In genomic region chr10:69574190-69574663, GRCm38 (mm10) we compare ENCODE assay signal across 8 mouse cellular contexts.
DNase-seq lines count a peak whose midpoint lies in the region; ATAC-seq lines count a peak whose summit lies in the region.
"Had no signal": no experiment of that assay in that cellular context is flagged by ENCODE, and none has a peak within 500 bp of the region (broad histone marks: within the 10 kb centered on the region; RNA-seq: fewer than 3 reads in every experiment).

No protein-coding gene starts in this region.

- H3K4me1 ChIP-seq in liver, embryonic 11.5 days (replicated peaks; ENCODE audit: control insufficient read depth, insufficient read depth, low read length): 0 out of 2 replicates have a peak, but pooled peaks cover 2% of the 10 kb centered on the region
- H3K4me1 ChIP-seq in liver, embryonic 12.5 days: peaks cover 3% of the 10 kb centered on the region; the same call in 1 of the 2 replicates
- H3K4me1 ChIP-seq in hindbrain, embryonic 13.5 days (replicated peaks): peaks cover 88% of the 10 kb centered on the region
- peaks cover 95% of the 10 kb centered on the region for H3K4me1 ChIP-seq in neural tube, embryonic 13.5 days (replicated peaks)

- no peak overlapping the region for H3K4me3 ChIP-seq in liver, embryonic 11.5 days (ENCODE audit: low read depth, low read length)
- no peak overlapping the region for H3K4me3 ChIP-seq in liver, embryonic 12.5 days
- H3K4me3 ChIP-seq in hindbrain, embryonic 13.5 days: no peak overlapping the region
- H3K4me3 ChIP-seq in neural tube, embryonic 13.5 days: no peak overlapping the region
- H3K4me3 ChIP-seq: megakaryocyte, embryonic 14.5 days had no signal

- H3K27me3 ChIP-seq in liver, embryonic 11.5 days (replicated peaks; ENCODE audit: control insufficient read depth, insufficient read depth, low read length): peaks cover 12% of the 10 kb centered on the region
- peaks cover 54% of the 10 kb centered on the region for H3K27me3 ChIP-seq in liver, embryonic 12.5 days (replicated peaks)
- H3K27me3 ChIP-seq in hindbrain, embryonic 13.5 days: no peaks in the 10 kb centered on the region
- no peaks in the 10 kb centered on the region for H3K27me3 ChIP-seq in neural tube, embryonic 13.5 days

- no peak for ATAC-seq in liver, embryonic 11.5 days (replicated peaks; ENCODE audit: low FRiP score)
- no peak for ATAC-seq in liver, embryonic 12.5 days
- ATAC-seq in hindbrain, embryonic 13.5 days (ENCODE audit: low FRiP score): peak; percentile 41; the same call in 1 of the 2 replicates
- 0 out of 2 replicates have a peak, but pooled peaks have one; percentile 26 for ATAC-seq in neural tube, embryonic 13.5 days (ENCODE audit: low read depth)

- no peak for DNase-seq in liver, embryonic 11.5 days (ENCODE audit: low spot score)
- peak; percentile 50 for DNase-seq in embryo, embryonic 11 days
- DNase-seq in left cerebral cortex, postnatal 10 days (ENCODE audit: extremely low spot score in 1 of 2, low spot score in 2 of 2): no peak
- no peak for DNase-seq in gastrocnemius, postnatal 36 days

- no peak overlapping the region for H3K27ac ChIP-seq in liver, embryonic 11.5 days (ENCODE audit: low read depth, low read length)
- no peak overlapping the region for H3K27ac ChIP-seq in liver, embryonic 12.5 days
- H3K27ac ChIP-seq in hindbrain, embryonic 13.5 days: peak overlapping the region; percentile 67
- H3K27ac ChIP-seq in neural tube, embryonic 13.5 days (replicated peaks): peak overlapping the region; percentile 74

- H3K9ac ChIP-seq in liver, embryonic 11.5 days (ENCODE audit: low read depth, low read length): no peak overlapping the region
- no peak overlapping the region for H3K9ac ChIP-seq in liver, embryonic 12.5 days
- peak overlapping the region; percentile 9; the same call in 1 of the 2 replicates for H3K9ac ChIP-seq in hindbrain, embryonic 13.5 days
- peak overlapping the region; percentile 41; the same call in 1 of the 2 replicates for H3K9ac ChIP-seq in neural tube, embryonic 13.5 days

- 3% methylated on average over 11 of the region's 11 CpGs for WGBS in liver, embryonic 11.5 days
- 6% methylated on average over 11 of the region's 11 CpGs for WGBS in liver, embryonic 12.5 days (ENCODE audit: insufficient replicate concordance)
- 2% methylated on average over 11 of the region's 11 CpGs for WGBS in hindbrain, embryonic 13.5 days
- WGBS in neural tube, embryonic 13.5 days: 1% methylated on average over 11 of the region's 11 CpGs

- H3K36me3 ChIP-seq in liver, embryonic 11.5 days (ENCODE audit: control insufficient read depth, insufficient read depth, low read length): no peaks in the 10 kb centered on the region
- no peaks in the 10 kb centered on the region for H3K36me3 ChIP-seq in liver, embryonic 12.5 days
- no peaks in the 10 kb centered on the region for H3K36me3 ChIP-seq in hindbrain, embryonic 13.5 days
- no peaks in the 10 kb centered on the region for H3K36me3 ChIP-seq in neural tube, embryonic 13.5 days

- H3K4me2 ChIP-seq in liver, embryonic 11.5 days: peak overlapping the region; percentile 7; the same call in 1 of the 2 replicates
- no peak overlapping the region for H3K4me2 ChIP-seq in liver, embryonic 12.5 days
- peak overlapping the region; percentile 36 for H3K4me2 ChIP-seq in hindbrain, embryonic 13.5 days
- peak overlapping the region; percentile 40 for H3K4me2 ChIP-seq in neural tube, embryonic 13.5 days

- H3K9me3 ChIP-seq in liver, embryonic 11.5 days (ENCODE audit: control insufficient read depth, low read length): no peaks in the 10 kb centered on the region
- no peaks in the 10 kb centered on the region for H3K9me3 ChIP-seq in liver, embryonic 12.5 days (replicated peaks)
- no peaks in the 10 kb centered on the region for H3K9me3 ChIP-seq in hindbrain, embryonic 13.5 days
- no peaks in the 10 kb centered on the region for H3K9me3 ChIP-seq in neural tube, embryonic 13.5 days

- intact Hi-C loops in left cerebral cortex, postnatal 10 days (cut with DNase I): loop anchor here (5.0 kb wide), 1 partner anchor 37 kb away; no protein-coding TSS in a partner anchor
- intact Hi-C loops in gastrocnemius, postnatal 36 days (cut with DNase I): no loop called here

Comparison
In these comparisons a context has a peak if more than half of its experiments do, and no peak if none do; other contexts are left out.
1. ATAC-seq: peak in hindbrain, embryonic 13.5 days (single experiment) and neural tube, embryonic 13.5 days (single experiment); none in liver, embryonic 11.5 days (single experiment) and liver, embryonic 12.5 days (single experiment).
2. H3K27ac ChIP-seq: peak in hindbrain, embryonic 13.5 days (single experiment) and neural tube, embryonic 13.5 days (single experiment); none in liver, embryonic 11.5 days (single experiment) and liver, embryonic 12.5 days (single experiment).
3. H3K9ac ChIP-seq: peak in hindbrain, embryonic 13.5 days (single experiment) and neural tube, embryonic 13.5 days (single experiment); none in liver, embryonic 11.5 days (single experiment) and liver, embryonic 12.5 days (single experiment).